Mouse (Mus musculus) thymus, adult 2 months (tissue): ENCODE results near the gene Chn2. TPM values are rescaled to one million over a fixed set of nuclear protein-coding genes. Genes with fewer than 3 reads are reported as not detected.

Source experiments
- DNase-seq: peaks from one replicate; pipeline ENCODE4 v3.0.0; 2021
- H3K27ac ChIP-seq: fragments of 200-500 bp; 2 replicates; pipeline ENCODE4 v1.5.1; 2012; ENCODE audit warnings: low read length, control low read depth; ENCODE audit not compliant: control insufficient read depth, insufficient read depth
- H3K27me3 ChIP-seq: fragments of 200-500 bp; 2 replicates; pipeline ENCODE4 v1.6.1; 2012; ENCODE audit warnings: mild to moderate bottlenecking, low read length, moderate library complexity, mixed read lengths; ENCODE audit not compliant: control insufficient read depth, insufficient read depth
- H3K36me3 ChIP-seq: fragments of 200-500 bp; 2 replicates; pipeline ENCODE4 v1.6.1; 2012; ENCODE audit warnings: mild to moderate bottlenecking, low read length, moderate library complexity; ENCODE audit not compliant: control insufficient read depth, insufficient read depth
- H3K4me1 ChIP-seq: fragments of 200-500 bp; replicated peaks from 2 replicates; pipeline ENCODE4 v1.6.1; 2012; ENCODE audit warnings: low read length; ENCODE audit not compliant: control insufficient read depth, insufficient read depth
- H3K4me3 ChIP-seq: fragments of 200-500 bp; 2 replicates; pipeline ENCODE4 v1.5.1; 2012; ENCODE audit warnings: mild to moderate bottlenecking, low read length, control low read depth, moderate library complexity; ENCODE audit not compliant: control insufficient read depth, insufficient read depth
- CTCF ChIP-seq: fragments of 200-500 bp; IDR thresholded peaks from 2 replicates; pipeline ENCODE4 v1.5.1; 2012; ENCODE audit warnings: mild to moderate bottlenecking, control low read depth, low read length, moderate library complexity, borderline replicate concordance; ENCODE audit not compliant: control insufficient read depth, poor library complexity, insufficient read depth; ENCODE audit errors: extremely low read depth
- POLR2A ChIP-seq: fragments of 200-500 bp; IDR thresholded peaks from 2 replicates; pipeline ENCODE4 v1.6.1; 2012; ENCODE audit warnings: mild to moderate bottlenecking, low read length, control low read depth, moderate library complexity; ENCODE audit not compliant: control insufficient read depth, poor library complexity, insufficient read depth; ENCODE audit errors: extremely low read depth
- WGBS: fragments of 180-500 bp; shearing (Covaris S2); methylation state at CpG from one replicate; pipeline ENCODE4 v1.1.7; 2018; 5-methylcytosine and 5-hydroxymethylcytosine counted together
- polyA plus RNA-seq: library from polyadenylated mRNA; depleted of rRNA; stranded (reverse); fragments of >200 nt; gene quantifications from 2 replicates; pipeline ENCODE4 v1.2.3, GENCODE M21; 2012

The Chn2 gene
- polyA plus RNA-seq, 1 experiment: 7.6 TPM

DNA sequence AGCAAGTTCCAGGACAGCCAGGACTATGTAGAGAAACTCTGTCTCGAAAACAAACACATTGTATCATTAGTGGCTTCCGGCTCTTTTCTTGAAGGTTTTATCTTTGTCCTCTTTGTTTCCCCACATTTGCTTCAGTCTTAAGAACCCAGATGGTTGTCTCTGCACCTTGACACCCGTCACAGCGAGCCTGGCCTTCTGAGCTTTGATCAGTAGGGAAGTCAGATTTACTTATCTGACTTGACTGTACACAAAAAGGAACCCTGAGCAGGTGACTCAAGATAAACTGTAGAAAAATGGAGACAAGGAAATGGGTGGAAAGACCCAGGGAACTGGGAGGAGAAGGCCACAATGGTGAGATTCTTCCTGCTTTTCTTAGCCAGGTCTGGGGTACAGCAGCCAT, 79.5 kb downstream of the Chn2 start:
- TF ChIP-seq CTCF (no peak), POLR2A (no peak)
- H3K4me1 ChIP-seq: peaks cover 15% of the 10 kb centered on the region
- DNase-seq: no peak
- H3K27ac ChIP-seq: peak overlapping the region; percentile 33; the same call in 1 of the 2 replicates
- H3K27me3 ChIP-seq: no peaks in the 10 kb centered on the region
- 44% methylated on average over 4 of the region's 4 CpGs for WGBS
- H3K36me3 ChIP-seq: no peaks in the 10 kb centered on the region
- H3K4me3 ChIP-seq: no peak overlapping the region

GRCm38 (mm10) chr6:54119461-54119860, 80.1 kb downstream of the Chn2 start:
- Histone ChIP-seq H3K27ac (no peak overlapping the region), H3K4me3 (no peak overlapping the region), H3K4me1 (peaks cover 15% of the 10 kb centered on the region), H3K27me3 (no peaks in the 10 kb centered on the region), H3K36me3 (no peaks in the 10 kb centered on the region)
- 79% methylated on average over 2 of the region's 2 CpGs for WGBS
- TF ChIP-seq CTCF: no peak
- TF ChIP-seq POLR2A: no peak
- DNase-seq: no peak

DNA sequence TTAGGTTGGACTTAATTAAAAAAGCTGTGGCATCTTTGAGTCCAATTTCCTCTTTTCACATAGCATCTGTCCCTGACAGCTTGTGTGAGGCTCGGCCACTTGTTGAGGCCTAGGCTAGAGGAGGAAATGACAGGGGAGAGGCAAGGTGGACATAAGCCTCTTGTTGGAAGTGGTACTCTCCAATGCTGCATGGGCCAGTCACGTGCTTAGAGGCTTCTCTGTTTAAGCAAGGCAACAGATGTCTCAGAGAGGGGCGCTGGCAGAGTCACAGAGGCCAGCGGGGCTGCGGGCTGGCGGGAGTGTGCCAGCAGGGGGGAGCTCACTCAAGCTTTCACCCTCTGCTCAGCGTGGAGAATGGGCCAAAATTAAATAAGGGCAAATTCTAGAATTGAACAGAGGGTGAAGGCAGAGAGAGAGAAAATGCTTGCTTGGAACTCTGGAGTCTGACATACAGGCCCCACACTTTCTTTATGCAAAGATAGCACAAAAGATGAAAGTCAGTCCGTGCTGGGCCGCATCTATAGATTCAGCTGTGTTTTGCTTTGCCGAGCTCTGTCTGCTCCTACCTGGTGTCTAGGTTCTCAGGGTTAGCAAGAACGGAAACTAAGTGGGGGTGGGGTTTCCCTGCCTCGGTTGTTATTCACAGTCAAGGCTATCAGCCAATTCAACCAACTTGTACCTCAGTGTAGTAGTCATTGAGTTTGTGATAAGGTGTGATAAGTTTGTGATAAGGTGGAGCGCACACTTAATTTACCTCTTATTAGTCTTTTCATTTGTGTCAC, 80.7 kb downstream of the Chn2 start:
- no peaks in the 10 kb centered on the region for H3K27me3 ChIP-seq

DNA sequence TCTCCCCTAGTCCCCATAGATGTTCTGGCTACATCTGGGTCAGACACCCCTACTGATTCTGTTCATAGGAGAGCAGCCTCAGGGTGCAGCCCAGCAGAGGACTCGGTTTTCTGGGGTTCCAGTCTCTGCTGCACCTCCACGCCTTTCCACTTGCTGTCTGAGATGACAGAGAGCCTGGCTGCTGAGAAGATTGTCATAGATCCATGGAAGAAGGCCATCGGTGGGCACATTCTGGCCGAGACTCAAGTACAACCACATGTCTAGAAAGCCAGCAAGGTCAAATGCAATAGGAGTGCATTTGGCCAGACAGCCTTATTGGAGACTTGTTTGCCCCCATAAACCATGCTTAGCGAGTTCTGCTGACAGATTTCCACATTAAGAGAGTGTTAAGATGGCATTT, 81.5 kb downstream of the Chn2 start:
- no peak for DNase-seq
- Histone ChIP-seq H3K27ac (no peak overlapping the region), H3K36me3 (no peaks in the 10 kb centered on the region), H3K4me3 (no peak overlapping the region), H3K4me1 (peaks cover 15% of the 10 kb centered on the region), H3K27me3 (no peaks in the 10 kb centered on the region)
- WGBS: 95% methylated on average over 5 of the region's 5 CpGs
- TF ChIP-seq CTCF (no peak), POLR2A (no peak)

More for the DNA sequence above, 80.7 kb downstream of the Chn2 start:
- no peak overlapping the region for H3K27ac ChIP-seq
- H3K4me3 ChIP-seq: no peak overlapping the region
- H3K36me3 ChIP-seq: no peaks in the 10 kb centered on the region
- TF ChIP-seq CTCF: no peak
- no peak for TF ChIP-seq POLR2A
- H3K4me1 ChIP-seq: peaks cover 15% of the 10 kb centered on the region
- DNase-seq: peak; percentile 13
- WGBS: 33% methylated on average over 13 of the region's 13 CpGs

DNA sequence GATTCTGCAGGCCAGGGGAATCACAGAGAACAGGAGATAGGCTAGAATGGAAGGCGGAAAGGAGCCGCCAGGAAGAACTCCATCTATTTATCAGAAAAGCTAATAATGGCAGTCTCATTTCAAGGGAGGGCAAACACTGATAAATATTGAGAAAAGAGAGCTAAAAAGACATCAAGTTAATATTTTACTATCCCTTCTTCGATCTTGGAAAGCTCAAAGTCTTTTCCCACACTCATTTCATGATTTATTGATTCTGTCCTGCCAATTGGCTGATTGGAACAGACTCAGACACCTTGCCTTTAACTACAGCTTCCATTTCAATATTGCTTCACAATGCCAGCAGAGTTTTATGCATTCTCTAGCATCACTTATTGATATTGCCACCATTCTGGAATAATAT, 85.2 kb downstream of the Chn2 start:
- WGBS: 89% methylated on average over 3 of the region's 3 CpGs
- no peaks in the 10 kb centered on the region for H3K36me3 ChIP-seq
- H3K27ac ChIP-seq: no peak overlapping the region
- no peaks in the 10 kb centered on the region; the same call in 1 of the 2 replicates for H3K27me3 ChIP-seq
- H3K4me1 ChIP-seq: peaks cover 18% of the 10 kb centered on the region
- DNase-seq: no peak
- TF ChIP-seq CTCF (no peak), POLR2A (no peak)
- no peak overlapping the region for H3K4me3 ChIP-seq

- no peak overlapping the region for H3K27ac ChIP-seq
- H3K27me3 ChIP-seq: no peaks in the 10 kb centered on the region; the same call in 1 of the 2 replicates
- TF ChIP-seq POLR2A (no peak), CTCF (no peak)
- WGBS: 93% methylated on average over 5 of the region's 5 CpGs
- H3K36me3 ChIP-seq: no peaks in the 10 kb centered on the region
- no peak overlapping the region for H3K4me3 ChIP-seq
- peaks cover 12% of the 10 kb centered on the region for H3K4me1 ChIP-seq
- no peak for DNase-seq
These were observed 86.2 kb downstream of the Chn2 start for GRCm38 (mm10) chr6:54125536-54125935.
